Comparison of ENCODE assay signal across 9 mouse cellular contexts in genomic region chr19:34233944-34234343, GRCm38 (mm10). TPM values are rescaled to one million over a fixed set of nuclear protein-coding genes. Genes with fewer than 3 reads are reported as not detected.
DNase-seq lines count a peak whose midpoint lies in the region; ATAC-seq lines count a peak whose summit lies in the region.
"Had no signal": no experiment of that assay in that cellular context is flagged by ENCODE, and none has a peak within 500 bp of the region (broad histone marks: within the 10 kb centered on the region; RNA-seq: fewer than 3 reads in every experiment).

No protein-coding gene starts in this region.

- H3K27ac ChIP-seq in intestine, embryonic 15.5 days, result no peak overlapping the region
- H3K27ac ChIP-seq in forebrain, embryonic 12.5 days, result no peak overlapping the region
- H3K27ac ChIP-seq: liver, embryonic 13.5 days had no signal

- DNase-seq in frontal cortex, postnatal 14 days (ENCODE audit: low spot score in 2 of 2), result peak; percentile 43 to 57
- peak; percentile 84 for DNase-seq in MEL-GATA-1-ER (ENCODE audit: extremely low read depth, low read depth)
- DNase-seq in gastrocnemius, postnatal 36 days, result peak; percentile 64 to 67
- peak; percentile 78 to 86 for DNase-seq in kidney, postnatal 36 days
- peak; percentile 74 to 77 for DNase-seq in lung, postnatal 4 days
- DNase-seq: liver, embryonic 13.5 days had no signal

- H3K4me1 ChIP-seq in intestine, embryonic 15.5 days (replicated peaks), result no peaks in the 10 kb centered on the region
- H3K4me1 ChIP-seq in forebrain, embryonic 12.5 days, result no peaks in the 10 kb centered on the region
- H3K4me1 ChIP-seq: liver, embryonic 13.5 days had no signal

- 61% methylated on average over 14 of the region's 14 CpGs for WGBS in intestine, embryonic 15.5 days
- 92% methylated on average over 14 of the region's 14 CpGs for WGBS in forebrain, embryonic 12.5 days

- H3K9me3 ChIP-seq in intestine, embryonic 15.5 days, result no peaks in the 10 kb centered on the region
- H3K9me3 ChIP-seq in forebrain, embryonic 12.5 days, result no peaks in the 10 kb centered on the region
- H3K9me3 ChIP-seq: liver, embryonic 13.5 days had no signal

- no peak overlapping the region for H3K4me3 ChIP-seq in intestine, embryonic 15.5 days (replicated peaks)
- no peak overlapping the region for H3K4me3 ChIP-seq in forebrain, embryonic 12.5 days (replicated peaks)
- H3K4me3 ChIP-seq: liver, embryonic 13.5 days had no signal

- no peak overlapping the region for H3K9ac ChIP-seq in intestine, embryonic 15.5 days
- H3K9ac ChIP-seq in forebrain, embryonic 12.5 days, result no peak overlapping the region
- H3K9ac ChIP-seq: liver, embryonic 13.5 days had no signal

- peaks cover 5% of the 10 kb centered on the region; the same call in 1 of the 2 replicates for H3K36me3 ChIP-seq in intestine, embryonic 15.5 days
- no peaks in the 10 kb centered on the region for H3K36me3 ChIP-seq in forebrain, embryonic 12.5 days (replicated peaks)
- H3K36me3 ChIP-seq: liver, embryonic 13.5 days had no signal

- ATAC-seq in frontal cortex, adult (ENCODE audit: low TSS enrichment), result no peak
- ATAC-seq in intestine, embryonic 15.5 days, result no peak
- ATAC-seq in forebrain, embryonic 12.5 days (ENCODE audit: low FRiP score), result no peak

- H3K27me3 ChIP-seq in intestine, embryonic 15.5 days (replicated peaks), result no peaks in the 10 kb centered on the region
- H3K27me3 ChIP-seq in forebrain, embryonic 12.5 days, result no peaks in the 10 kb centered on the region
- H3K27me3 ChIP-seq: liver, embryonic 13.5 days had no signal

- intact Hi-C loops in gastrocnemius, postnatal 36 days (cut with DNase I), result no loop called here

- H3K4me2 ChIP-seq in intestine, embryonic 15.5 days (replicated peaks), result no peak overlapping the region
- H3K4me2 ChIP-seq in forebrain, embryonic 12.5 days, result no peak overlapping the region
- H3K4me2 ChIP-seq: liver, embryonic 13.5 days had no signal

RNA-seq across cellular contexts. Expression of gene Acta2, which starts 21.4 kb away (rescaled TPM):
- total RNA-seq in gastrocnemius, postnatal 36 days (2021), result 10 to 100 TPM; 38.5 to 49.4 TPM
- 1,375 and 1,410 TPM in 2 replicates for polyA plus RNA-seq in intestine, embryonic 15.5 days (2015; fragmentation: Nextera tagmentation; extraction: Ambion mirVana)
- polyA plus RNA-seq in forebrain, embryonic 12.5 days (2016; fragmentation: Nextera tagmentation; extraction: Ambion mirVana), result 22.7 and 43.7 TPM in 2 replicates

RNA-seq across cellular contexts. Expression of gene Stambpl1, which starts 41.9 kb away (rescaled TPM):
- under 1 TPM; 0.79 TPM for total RNA-seq in gastrocnemius, postnatal 36 days (2021)
- polyA plus RNA-seq in intestine, embryonic 15.5 days (2015; fragmentation: Nextera tagmentation; extraction: Ambion mirVana), result 19.6 and 20.2 TPM in 2 replicates
- polyA plus RNA-seq in forebrain, embryonic 12.5 days (2016; fragmentation: Nextera tagmentation; extraction: Ambion mirVana), result 2.5 and 3.2 TPM in 2 replicates

RNA-seq across cellular contexts. Expression of gene Fas, which starts 56.5 kb away (rescaled TPM):
- 1 to 10 TPM; 4.6 to 5.0 TPM for total RNA-seq in gastrocnemius, postnatal 36 days (2021)
- 3.9 and 4.9 TPM in 2 replicates for polyA plus RNA-seq in intestine, embryonic 15.5 days (2015; fragmentation: Nextera tagmentation; extraction: Ambion mirVana)
- polyA plus RNA-seq in forebrain, embryonic 12.5 days (2016; fragmentation: Nextera tagmentation; extraction: Ambion mirVana), result 0.32 and 0.55 TPM in 2 replicates

Comparison
In these comparisons a context has a peak if more than half of its experiments do, and no peak if none do; other contexts are left out.
1. RNA of gene Acta2, which starts 21.4 kb away (polyA plus RNA-seq): 1,375 to 1,410 TPM in intestine, embryonic 15.5 days; 22.7 to 43.7 TPM in forebrain, embryonic 12.5 days; every median in the first group is over 10 times any median in the second.
2. Peak in every context shown above with its lines, with median percentiles within 50 percentile points of each other: DNase-seq.